Mouse (Mus musculus): ENCODE data around the gene Atp5d. TPM values are rescaled to one million over a fixed set of nuclear protein-coding genes. Genes with fewer than 3 reads are reported as not detected.

Gene Atp5d
- 495 and 498 TPM in 2 replicates for polyA plus RNA-seq (2016; fragmentation: Nextera tagmentation; extraction: Ambion mirVana)

DNA sequence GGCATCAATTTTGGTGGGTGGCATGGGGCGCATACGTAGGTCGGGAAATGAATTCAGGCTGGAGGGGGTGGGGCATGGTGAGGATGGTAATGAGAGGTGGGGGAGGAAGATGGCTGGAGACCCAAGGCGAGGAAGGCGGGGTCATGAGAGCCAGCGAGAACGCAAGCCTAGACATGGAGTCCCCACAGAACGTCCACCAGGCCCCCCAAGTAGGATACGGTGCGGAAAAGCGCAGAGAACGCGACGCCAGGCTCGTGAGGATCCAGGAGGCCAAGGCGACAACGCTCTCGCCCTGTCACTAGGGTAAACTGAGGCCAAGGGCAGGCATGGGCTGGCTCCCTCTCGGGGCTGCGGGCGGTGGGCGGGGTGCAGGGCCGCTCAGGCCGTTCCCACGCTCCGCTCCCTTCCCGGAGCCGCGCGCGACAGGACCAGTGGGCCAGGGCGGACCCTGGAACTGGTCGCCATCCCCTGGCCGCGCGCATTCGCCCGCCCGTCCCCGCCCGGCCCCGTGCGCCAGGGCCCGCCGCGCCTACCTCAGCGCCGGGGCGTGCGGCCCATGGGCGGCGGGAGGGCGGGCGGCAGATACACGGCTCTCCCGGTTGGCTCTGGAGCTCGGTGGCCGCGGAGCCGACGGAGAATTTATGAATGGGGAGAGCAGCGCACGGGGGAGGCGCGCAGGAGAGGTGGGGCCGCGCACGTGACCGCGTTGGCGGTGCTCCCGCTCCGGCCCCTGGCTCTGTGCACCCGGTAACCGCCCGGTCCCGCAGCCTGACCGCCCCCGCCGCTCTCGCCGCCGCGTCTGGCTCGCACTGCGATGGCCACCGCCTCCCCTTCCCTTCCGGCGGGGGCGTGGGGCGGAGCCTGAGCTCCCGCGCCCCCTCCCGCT lies at the start of gene Atp5d:
Gene Atp5d, plus strand, starts transcription at position 80 of the 886 bp plus-strand sequence.
- DNase-seq (ENCODE audit: extremely low spot score, low spot score) = peak; percentile 64
- under 1% methylated on average over 93 of the region's 94 CpGs for WGBS
- Histone ChIP-seq H3K36me3 (replicated peaks) (peaks cover 36% of the 10 kb centered on the region), H3K9me3 (no peaks in the 10 kb centered on the region), H3K4me1 (peaks cover 74% of the 10 kb centered on the region), H3K4me3 (peak within 1 kb of the TSS; percentile 67), H3K27me3 (ENCODE audit: poor library complexity, severe bottlenecking) (peaks cover 59% of the 10 kb centered on the region), H3K27ac (peak within 1 kb of the TSS; percentile 91)

DNA sequence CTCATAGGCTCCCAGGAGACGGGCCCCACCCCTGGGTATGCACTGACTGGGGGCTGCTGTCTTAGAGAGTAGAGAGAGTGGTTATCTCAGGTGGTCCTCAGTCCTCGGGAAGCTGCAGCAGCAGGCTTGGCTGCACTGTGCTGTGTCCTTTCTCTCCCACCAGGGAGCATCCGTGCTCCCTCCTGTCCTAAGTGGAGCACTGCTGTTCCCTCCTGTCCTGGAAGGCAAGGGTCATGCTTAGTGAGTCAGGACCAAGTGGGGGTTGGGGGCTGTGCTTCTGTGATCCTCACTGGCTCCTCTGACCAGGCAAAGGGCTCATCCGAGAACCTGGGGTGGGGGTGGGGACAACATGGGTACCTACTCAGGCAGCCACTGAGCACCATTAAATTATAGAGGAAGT lies 49.3 kb upstream of the Atp5d start:
- no peaks in the 10 kb centered on the region for H3K27me3 ChIP-seq (ENCODE audit: poor library complexity, severe bottlenecking)
- 0 out of 2 replicates have a peak overlapping the region, but pooled peaks have one; percentile 20 for H3K27ac ChIP-seq
- 65% methylated on average over 4 of the region's 4 CpGs for WGBS
- DNase-seq (ENCODE audit: extremely low spot score, low spot score) = no peak
- H3K4me3 ChIP-seq = no peak overlapping the region
- H3K9me3 ChIP-seq = no peaks in the 10 kb centered on the region
- peaks cover 31% of the 10 kb centered on the region for H3K36me3 ChIP-seq (replicated peaks)
- H3K4me1 ChIP-seq = peaks cover 11% of the 10 kb centered on the region; the same call in 1 of the 2 replicates

GRCm38 (mm10) chr10:80091527-80091926 lies 46.9 kb upstream of the Atp5d start:
- Histone ChIP-seq H3K27me3 (ENCODE audit: poor library complexity, severe bottlenecking) (no peaks in the 10 kb centered on the region), H3K9me3 (no peaks in the 10 kb centered on the region), H3K36me3 (replicated peaks) (peaks cover 14% of the 10 kb centered on the region), H3K4me1 (peaks cover 22% of the 10 kb centered on the region), H3K4me3 (no peak overlapping the region), H3K27ac (no peak overlapping the region)
- no peak for DNase-seq (ENCODE audit: extremely low spot score, low spot score)
- WGBS = 93% methylated on average over 6 of the region's 6 CpGs

GRCm38 (mm10) chr10:80092690-80093089 lies 45.7 kb upstream of the Atp5d start:
- no peak overlapping the region for H3K4me3 ChIP-seq
- no peaks in the 10 kb centered on the region for H3K27me3 ChIP-seq (ENCODE audit: poor library complexity, severe bottlenecking)
- peaks cover 14% of the 10 kb centered on the region for H3K36me3 ChIP-seq (replicated peaks)
- H3K4me1 ChIP-seq = peaks cover 33% of the 10 kb centered on the region
- DNase-seq (ENCODE audit: extremely low spot score, low spot score) = no peak
- H3K27ac ChIP-seq = no peak overlapping the region
- H3K9me3 ChIP-seq = no peaks in the 10 kb centered on the region
- 89% methylated on average over 5 of the region's 5 CpGs for WGBS

DNA sequence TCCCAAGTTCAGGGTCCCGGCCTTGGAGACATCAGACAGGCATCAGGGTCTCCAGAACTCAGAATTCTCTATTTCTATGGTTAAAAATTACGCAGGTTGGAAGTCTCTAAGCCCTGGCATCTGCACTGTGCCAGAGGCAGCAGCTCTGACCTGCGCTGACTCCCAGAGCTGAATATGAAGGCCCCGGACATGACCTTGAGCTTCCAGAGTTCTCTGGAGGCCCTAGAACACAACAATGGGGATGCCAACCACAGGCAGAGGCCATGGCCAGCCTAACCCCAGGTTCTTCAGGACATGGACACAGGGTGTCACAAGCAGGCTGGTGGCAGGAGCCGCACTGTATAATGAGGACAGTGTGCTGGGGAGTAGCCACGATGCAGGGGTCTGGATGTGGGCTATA lies 44.3 kb upstream of the Atp5d start:
- Histone ChIP-seq H3K36me3 (replicated peaks) (peaks cover 14% of the 10 kb centered on the region), H3K27me3 (ENCODE audit: poor library complexity, severe bottlenecking) (no peaks in the 10 kb centered on the region), H3K27ac (no peak overlapping the region), H3K4me3 (no peak overlapping the region), H3K4me1 (peaks cover 45% of the 10 kb centered on the region), H3K9me3 (no peaks in the 10 kb centered on the region)
- WGBS = 89% methylated on average over 6 of the region's 6 CpGs
- no peak for DNase-seq (ENCODE audit: extremely low spot score, low spot score)

DNA sequence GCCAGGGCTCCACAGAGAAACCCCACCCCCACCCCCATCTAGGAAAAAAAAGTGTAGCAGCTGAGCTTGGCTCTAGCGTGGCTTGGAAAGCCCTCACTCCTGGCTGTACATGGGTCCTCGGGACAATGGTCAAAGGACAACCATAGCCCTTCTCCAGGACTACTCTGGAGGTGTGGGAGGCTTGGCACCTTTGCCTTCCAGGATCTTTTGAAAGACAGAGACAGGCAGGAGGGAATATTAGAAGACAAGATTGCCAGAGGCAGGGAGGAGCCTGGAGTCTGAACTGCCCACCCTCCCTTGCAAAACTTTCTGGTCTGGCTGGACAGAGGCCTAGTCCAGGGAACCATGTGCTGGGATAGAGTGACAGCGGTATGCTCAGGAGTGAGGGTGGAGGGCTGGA lies 43.7 kb upstream of the Atp5d start:
- Histone ChIP-seq H3K4me3 (no peak overlapping the region), H3K9me3 (no peaks in the 10 kb centered on the region), H3K36me3 (replicated peaks) (peaks cover 14% of the 10 kb centered on the region), H3K4me1 (peaks cover 45% of the 10 kb centered on the region), H3K27me3 (ENCODE audit: poor library complexity, severe bottlenecking) (no peaks in the 10 kb centered on the region), H3K27ac (no peak overlapping the region)
- no peak for DNase-seq (ENCODE audit: extremely low spot score, low spot score)
- WGBS = 81% methylated on average over 3 of the region's 3 CpGs

GRCm38 (mm10) chr10:80095547-80095946 lies 42.9 kb upstream of the Atp5d start:
- Histone ChIP-seq H3K4me3 (no peak overlapping the region), H3K36me3 (replicated peaks) (peaks cover 11% of the 10 kb centered on the region), H3K9me3 (no peaks in the 10 kb centered on the region), H3K27me3 (ENCODE audit: poor library complexity, severe bottlenecking) (no peaks in the 10 kb centered on the region), H3K4me1 (peaks cover 50% of the 10 kb centered on the region), H3K27ac (no peak overlapping the region)
- 88% methylated on average over 5 of the region's 5 CpGs for WGBS
- no peak for DNase-seq (ENCODE audit: extremely low spot score, low spot score)

DNA sequence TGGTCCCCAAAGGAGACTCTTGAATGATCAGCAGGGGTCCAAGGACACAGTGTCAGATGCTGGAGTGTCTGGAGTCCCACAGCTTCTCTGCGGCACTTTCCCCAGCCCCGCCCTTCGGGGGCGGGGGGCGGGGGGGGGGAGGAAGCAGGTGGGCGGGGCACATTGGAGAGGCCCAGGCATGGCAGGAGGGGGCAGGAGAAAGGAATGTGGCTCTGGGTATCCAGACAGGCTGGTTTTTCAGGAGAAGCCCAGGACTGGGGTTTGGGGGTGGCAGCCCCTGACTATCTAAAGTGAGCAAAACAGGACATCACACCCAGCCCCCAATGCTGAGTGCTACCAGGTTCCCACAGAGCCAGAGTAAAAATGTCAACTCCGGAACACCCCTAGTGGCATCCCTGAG lies 41.2 kb upstream of the Atp5d start:
- Histone ChIP-seq H3K36me3 (replicated peaks) (no peaks in the 10 kb centered on the region; the same call in 1 of the 2 replicates), H3K4me1 (peaks cover 66% of the 10 kb centered on the region), H3K27ac (peak overlapping the region; percentile 20), H3K27me3 (ENCODE audit: poor library complexity, severe bottlenecking) (no peaks in the 10 kb centered on the region), H3K4me3 (0 out of 2 replicates have a peak overlapping the region, but pooled peaks have one; percentile 25), H3K9me3 (no peaks in the 10 kb centered on the region)
- DNase-seq (ENCODE audit: extremely low spot score, low spot score) = no peak
- 20% methylated on average over 6 of the region's 7 CpGs for whole genome bisulfite sequencing

- 89% methylated on average over 5 of the region's 5 CpGs for WGBS
- H3K4me3 ChIP-seq = no peak overlapping the region
- H3K36me3 ChIP-seq (replicated peaks) = no peaks in the 10 kb centered on the region
- no peak for DNase-seq (ENCODE audit: extremely low spot score, low spot score)
- H3K27me3 ChIP-seq (ENCODE audit: poor library complexity, severe bottlenecking) = no peaks in the 10 kb centered on the region
- H3K9me3 ChIP-seq = no peaks in the 10 kb centered on the region
- peaks cover 71% of the 10 kb centered on the region for H3K4me1 ChIP-seq
- no peak overlapping the region for H3K27ac ChIP-seq
These were observed 39.8 kb upstream of the Atp5d start for GRCm38 (mm10) chr10:80098630-80099029.

DNA sequence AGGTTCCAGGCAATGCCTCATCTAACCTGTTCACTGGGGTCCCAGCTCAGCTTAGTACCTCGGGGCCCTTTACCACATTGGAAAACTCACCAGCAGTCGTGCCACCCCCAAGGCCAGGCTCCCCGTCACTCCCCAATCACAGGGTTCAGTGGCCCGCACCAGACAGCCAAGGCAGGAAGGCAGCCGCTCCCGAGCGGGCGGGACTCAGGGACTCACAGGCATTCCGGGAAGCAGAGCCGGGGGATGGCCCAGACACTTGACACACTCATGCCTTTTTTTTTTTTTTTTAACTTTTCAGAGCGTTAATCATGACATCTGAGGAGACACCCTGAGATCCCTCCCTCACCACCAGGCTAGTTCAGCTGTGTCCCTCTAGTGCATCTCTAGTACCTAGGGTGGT lies 37.5 kb upstream of the Atp5d start:
- WGBS = 74% methylated on average over 11 of the region's 11 CpGs
- DNase-seq (ENCODE audit: extremely low spot score, low spot score) = no peak
- Histone ChIP-seq H3K4me3 (peak overlapping the region; percentile 85; the same call in 1 of the 2 replicates), H3K36me3 (replicated peaks) (no peaks in the 10 kb centered on the region), H3K9me3 (no peaks in the 10 kb centered on the region), H3K4me1 (peaks cover 63% of the 10 kb centered on the region), H3K27me3 (ENCODE audit: poor library complexity, severe bottlenecking) (no peaks in the 10 kb centered on the region), H3K27ac (no peak overlapping the region)

GRCm38 (mm10) chr10:80102216-80102915 lies 36.1 kb upstream of the Atp5d start:
- Histone ChIP-seq H3K36me3 (replicated peaks) (no peaks in the 10 kb centered on the region), H3K4me1 (peaks cover 49% of the 10 kb centered on the region), H3K9me3 (no peaks in the 10 kb centered on the region), H3K4me3 (peak overlapping the region; percentile 85), H3K27me3 (ENCODE audit: poor library complexity, severe bottlenecking) (no peaks in the 10 kb centered on the region), H3K27ac (peak overlapping the region; percentile 95)
- WGBS = 1% methylated on average over 59 of the region's 59 CpGs
- peak; percentile 87 for DNase-seq (ENCODE audit: extremely low spot score, low spot score)

DNA sequence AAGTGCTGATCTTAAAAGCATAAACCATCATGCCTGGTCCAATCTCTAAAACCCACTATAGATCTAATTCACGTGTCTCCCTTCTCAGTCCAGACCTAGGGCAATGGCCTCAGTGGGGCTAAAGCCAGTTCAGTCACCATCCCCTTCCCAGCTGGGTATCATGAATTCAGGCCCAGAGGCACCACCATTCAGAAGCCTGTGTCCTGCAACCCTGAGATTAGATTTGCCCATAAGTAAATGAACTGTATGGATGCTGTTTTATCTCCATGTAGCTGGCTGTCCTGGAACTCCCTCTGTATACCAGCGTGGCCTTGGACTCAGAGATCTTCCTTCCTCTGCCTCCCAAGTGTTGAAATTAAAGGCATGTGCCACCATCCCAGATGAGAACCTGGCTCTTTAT lies 35.4 kb upstream of the Atp5d start:
- Histone ChIP-seq H3K9me3 (no peaks in the 10 kb centered on the region), H3K27me3 (ENCODE audit: poor library complexity, severe bottlenecking) (no peaks in the 10 kb centered on the region), H3K4me1 (peaks cover 42% of the 10 kb centered on the region), H3K4me3 (peak overlapping the region; percentile 85), H3K27ac (peak overlapping the region; percentile 95), H3K36me3 (replicated peaks) (no peaks in the 10 kb centered on the region)
- DNase-seq (ENCODE audit: extremely low spot score, low spot score) = no peak
- WGBS = 78% methylated on average over 2 of the region's 2 CpGs

GRCm38 (mm10) chr10:80104181-80104580 lies 34.3 kb upstream of the Atp5d start:
- H3K4me3 ChIP-seq = no peak overlapping the region
- no peak for DNase-seq (ENCODE audit: extremely low spot score, low spot score)
- no peaks in the 10 kb centered on the region for H3K36me3 ChIP-seq (replicated peaks)
- peaks cover 31% of the 10 kb centered on the region for H3K4me1 ChIP-seq
- WGBS = 83% methylated on average over 3 of the region's 3 CpGs
- H3K27ac ChIP-seq = no peak overlapping the region
- no peaks in the 10 kb centered on the region for H3K27me3 ChIP-seq (ENCODE audit: poor library complexity, severe bottlenecking)
- no peaks in the 10 kb centered on the region for H3K9me3 ChIP-seq

Data from forebrain, embryonic 10.5 days (tissue).